Mouse (Mus musculus): Measurements from ENCODE around the gene Mapkap1. TPM values are rescaled to one million over a fixed set of nuclear protein-coding genes. Genes with fewer than 3 reads are reported as not detected.
"Not testable (repeated sequence)": the region's sequence is repeated elsewhere in the genome, so short reads cannot be mapped to it uniquely, and the experiment has no call there.

Gene Mapkap1
- polyA plus RNA-seq, 1 experiment from 2014 or later = 62.1 TPM

DNA sequence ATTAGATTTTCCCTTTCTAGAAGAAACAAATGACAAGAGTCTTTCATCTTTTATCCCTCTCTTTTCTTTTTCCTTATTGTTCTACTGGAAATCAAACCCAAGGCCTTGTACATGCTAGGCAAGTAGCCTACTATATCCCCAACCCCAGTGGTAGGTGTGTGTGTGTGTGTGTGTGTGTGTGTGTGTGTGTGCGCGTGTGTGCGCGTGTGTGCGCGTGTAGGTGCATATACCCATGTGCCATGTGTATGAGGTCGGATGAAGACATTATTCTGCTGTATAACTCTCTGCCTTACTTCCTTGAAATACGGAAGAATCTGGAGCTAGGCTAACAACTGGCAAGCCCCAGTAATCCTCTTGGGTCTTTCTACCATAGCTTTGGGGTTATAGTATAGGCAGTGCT lies 24.1 kb downstream of the Mapkap1 start:
- Histone ChIP-seq H3K4me2 (replicated peaks; ENCODE audit: low read depth, low read length) (no peak overlapping the region), H3K36me3 (ENCODE audit: insufficient read depth, low read length) (no peaks in the 10 kb centered on the region), H3K9ac (replicated peaks; ENCODE audit: low read depth) (no peak overlapping the region), H3K27me3 (replicated peaks; ENCODE audit: insufficient read depth, low read length) (no peaks in the 10 kb centered on the region), H3K9me3 (ENCODE audit: low read length) (no peaks in the 10 kb centered on the region), H3K27ac (ENCODE audit: low read length) (no peak overlapping the region), H3K4me1 (ENCODE audit: insufficient read depth, low read depth, low read length) (no peaks in the 10 kb centered on the region), H3K4me3 (ENCODE audit: low read depth, low read length) (no peak overlapping the region)
- ATAC-seq (no peak), DNase-seq (ENCODE audit: low spot score) (no peak)
- TF ChIP-seq CTCF (IDR thresholded peaks at IDR 0.05) (no peak), EP300 (IDR thresholded peaks at IDR 0.05) (no peak)
- 92% methylated on average over 8 of the region's 8 CpGs for WGBS

DNA sequence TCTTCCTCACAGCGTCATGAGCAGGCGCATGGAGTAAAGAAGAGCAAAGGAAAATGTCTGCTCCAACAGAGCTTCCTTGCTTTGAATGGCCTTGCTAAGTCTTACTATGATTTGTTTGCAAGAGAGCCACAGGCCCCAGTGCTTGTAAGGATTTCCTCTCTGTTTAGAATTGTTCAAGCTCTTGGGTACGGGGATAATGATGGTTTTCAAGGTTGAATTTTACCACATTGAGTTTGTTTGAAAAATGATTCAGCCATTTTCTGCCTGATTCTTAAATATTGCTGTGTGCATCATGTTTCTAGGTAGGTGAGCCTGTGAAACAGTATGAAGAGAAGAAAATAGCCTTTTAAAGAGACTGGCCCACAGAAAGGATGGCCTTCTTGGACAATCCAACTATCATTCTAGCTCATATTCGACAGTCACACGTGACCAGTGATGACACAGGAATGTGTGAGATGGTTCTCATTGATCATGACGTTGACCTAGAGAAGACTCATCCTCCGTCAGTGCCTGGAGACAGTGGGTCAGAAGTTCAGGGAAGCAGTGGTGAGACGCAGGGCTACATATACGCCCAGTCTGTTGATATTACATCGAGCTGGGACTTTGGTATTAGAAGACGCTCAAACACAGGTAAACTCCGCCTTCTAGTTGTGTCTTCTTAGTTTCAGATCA lies 25.3 kb downstream of the Mapkap1 start:
- no peak overlapping the region for H3K27ac ChIP-seq (ENCODE audit: low read length)
- H3K9ac ChIP-seq (replicated peaks; ENCODE audit: low read depth) = no peak overlapping the region
- no peak overlapping the region for H3K4me2 ChIP-seq (replicated peaks; ENCODE audit: low read depth, low read length)
- H3K4me3 ChIP-seq (ENCODE audit: low read depth, low read length) = no peak overlapping the region
- H3K9me3 ChIP-seq (ENCODE audit: low read length) = no peaks in the 10 kb centered on the region
- H3K27me3 ChIP-seq (replicated peaks; ENCODE audit: insufficient read depth, low read length) = no peaks in the 10 kb centered on the region
- TF ChIP-seq EP300 (IDR thresholded peaks at IDR 0.05) = no peak
- no peak for DNase-seq (ENCODE audit: low spot score)
- H3K36me3 ChIP-seq (ENCODE audit: insufficient read depth, low read length) = 0 out of 2 replicates have a peak, but pooled peaks cover under 1% of the 10 kb centered on the region
- no peak for ATAC-seq
- WGBS = 83% methylated on average over 12 of the region's 12 CpGs
- H3K4me1 ChIP-seq (ENCODE audit: insufficient read depth, low read depth, low read length) = no peaks in the 10 kb centered on the region

DNA sequence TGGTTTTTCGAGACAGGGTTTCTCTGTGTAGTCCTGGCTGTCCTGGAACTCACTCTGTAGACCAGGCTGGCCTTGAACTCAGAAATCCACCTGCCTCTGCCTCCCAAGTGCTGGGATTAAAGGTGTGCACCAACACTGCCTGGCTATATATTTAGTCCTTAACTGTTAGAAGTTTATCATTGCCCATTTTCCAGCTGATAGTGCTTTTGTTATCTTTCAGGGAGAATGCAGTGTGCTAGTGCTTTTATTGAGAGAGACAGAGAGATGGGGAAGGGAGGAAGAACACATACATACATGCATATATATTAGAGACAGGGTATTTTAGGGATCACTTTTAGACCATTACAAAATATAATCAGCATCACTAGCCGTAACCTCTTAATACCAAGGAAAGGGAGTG lies 26.3 kb downstream of the Mapkap1 start:
- H3K4me3 ChIP-seq (ENCODE audit: low read depth, low read length); H3K9me3 ChIP-seq (ENCODE audit: low read length); H3K4me2 ChIP-seq (replicated peaks; ENCODE audit: low read depth, low read length); H3K36me3 ChIP-seq (ENCODE audit: insufficient read depth, low read length); H3K27ac ChIP-seq (ENCODE audit: low read length); ATAC-seq; H3K4me1 ChIP-seq (ENCODE audit: insufficient read depth, low read depth, low read length); DNase-seq (ENCODE audit: low spot score); H3K9ac ChIP-seq (replicated peaks; ENCODE audit: low read depth); H3K27me3 ChIP-seq (replicated peaks; ENCODE audit: insufficient read depth, low read length): not testable (repeated sequence)
- WGBS = 100% methylated on average over 1 of the region's 2 CpGs

DNA sequence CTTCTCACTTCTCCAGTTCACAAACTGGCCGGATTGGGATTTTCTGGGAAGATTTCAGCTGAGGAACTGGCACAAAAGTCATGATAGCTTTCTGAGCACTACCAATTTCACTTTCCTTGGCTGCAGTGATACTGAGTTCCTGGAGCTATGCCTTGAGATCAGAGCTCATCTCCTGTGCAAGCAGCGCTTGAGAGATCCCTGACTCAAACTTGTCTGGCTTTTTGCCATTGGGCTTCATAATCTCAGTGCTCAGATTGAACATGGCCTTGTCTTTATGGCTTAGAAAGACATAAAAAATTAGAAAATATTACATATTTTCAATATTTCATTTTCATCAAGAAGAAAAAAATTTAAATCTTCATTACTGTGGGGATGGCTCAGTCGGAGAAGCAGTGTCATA lies 29.8 kb downstream of the Mapkap1 start:
- TF ChIP-seq EP300 (IDR thresholded peaks at IDR 0.05) (no peak), CTCF (IDR thresholded peaks at IDR 0.05) (no peak)
- ATAC-seq = no peak
- H3K9me3 ChIP-seq (ENCODE audit: low read length) = no peaks in the 10 kb centered on the region
- H3K4me2 ChIP-seq (replicated peaks; ENCODE audit: low read depth, low read length) = no peak overlapping the region
- no peak overlapping the region for H3K4me3 ChIP-seq (ENCODE audit: low read depth, low read length)
- H3K9ac ChIP-seq (replicated peaks; ENCODE audit: low read depth) = no peak overlapping the region
- no peak overlapping the region for H3K27ac ChIP-seq (ENCODE audit: low read length)
- 0 out of 2 replicates have a peak, but pooled peaks cover 7% of the 10 kb centered on the region for H3K36me3 ChIP-seq (ENCODE audit: insufficient read depth, low read length)
- H3K27me3 ChIP-seq (replicated peaks; ENCODE audit: insufficient read depth, low read length) = no peaks in the 10 kb centered on the region
- no peak for DNase-seq (ENCODE audit: low spot score)
- no peaks in the 10 kb centered on the region for H3K4me1 ChIP-seq (ENCODE audit: insufficient read depth, low read depth, low read length)
- 83% methylated on average over 3 of the region's 3 CpGs for WGBS

DNA sequence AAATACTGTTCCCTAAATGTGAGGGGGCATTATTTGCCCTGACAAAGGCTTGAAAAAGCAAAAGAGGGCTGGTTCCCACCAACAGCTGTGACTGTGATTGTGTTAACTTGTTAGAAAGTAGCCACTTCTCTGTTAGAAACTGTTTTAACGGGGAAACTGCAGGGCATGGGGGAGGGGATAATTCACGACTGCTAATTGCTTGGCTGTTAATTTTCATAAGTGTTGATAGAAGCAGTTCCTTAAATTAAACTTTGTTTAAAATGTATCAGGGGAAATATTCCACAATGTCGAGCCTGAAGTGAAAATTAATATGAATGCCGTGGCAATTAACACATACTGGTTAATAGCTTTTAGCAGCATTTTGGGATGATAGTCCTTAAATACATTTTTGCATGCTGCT lies 42.2 kb downstream of the Mapkap1 start:
- Histone ChIP-seq H3K9me3 (ENCODE audit: low read length) (no peaks in the 10 kb centered on the region), H3K36me3 (ENCODE audit: insufficient read depth, low read length) (no peaks in the 10 kb centered on the region; the same call in 1 of the 2 replicates), H3K9ac (replicated peaks; ENCODE audit: low read depth) (no peak overlapping the region), H3K27ac (ENCODE audit: low read length) (no peak overlapping the region), H3K27me3 (replicated peaks; ENCODE audit: insufficient read depth, low read length) (no peaks in the 10 kb centered on the region), H3K4me1 (ENCODE audit: insufficient read depth, low read depth, low read length) (no peaks in the 10 kb centered on the region), H3K4me3 (ENCODE audit: low read depth, low read length) (no peak overlapping the region), H3K4me2 (replicated peaks; ENCODE audit: low read depth, low read length) (no peak overlapping the region)
- DNase-seq (ENCODE audit: low spot score) (no peak), ATAC-seq (no peak)
- 82% methylated on average over 4 of the region's 4 CpGs for WGBS
- TF ChIP-seq EP300 (IDR thresholded peaks at IDR 0.05) (no peak), CTCF (IDR thresholded peaks at IDR 0.05) (no peak)

DNA sequence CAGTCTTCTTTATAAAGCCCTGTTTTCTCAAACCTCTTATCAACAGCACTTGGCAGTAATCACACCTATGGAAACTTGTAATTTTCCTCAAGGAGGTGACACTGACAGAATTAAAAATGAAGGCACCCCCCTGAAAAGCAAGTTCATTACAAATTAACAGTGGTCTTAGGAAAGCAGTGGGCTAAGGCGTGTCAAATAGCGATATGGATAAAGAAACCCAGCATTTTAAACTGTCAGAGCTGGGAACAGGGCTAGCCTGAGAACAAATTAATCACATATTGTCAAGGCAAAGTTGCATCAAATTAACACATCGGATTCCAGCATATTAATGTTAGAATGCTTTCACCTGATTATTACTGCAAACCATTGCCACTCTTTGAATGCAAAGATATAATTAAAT lies 55.9 kb downstream of the Mapkap1 start:
- H3K4me1 ChIP-seq (ENCODE audit: insufficient read depth, low read depth, low read length) = no peaks in the 10 kb centered on the region; the same call in 1 of the 2 replicates
- TF ChIP-seq CTCF (IDR thresholded peaks at IDR 0.05) = no peak
- TF ChIP-seq EP300 (IDR thresholded peaks at IDR 0.05) = no peak
- WGBS = 81% methylated on average over 3 of the region's 3 CpGs
- no peaks in the 10 kb centered on the region for H3K36me3 ChIP-seq (ENCODE audit: insufficient read depth, low read length)
- H3K9ac ChIP-seq (replicated peaks; ENCODE audit: low read depth) = no peak overlapping the region
- no peaks in the 10 kb centered on the region for H3K27me3 ChIP-seq (replicated peaks; ENCODE audit: insufficient read depth, low read length)
- no peak overlapping the region for H3K27ac ChIP-seq (ENCODE audit: low read length)
- no peak for DNase-seq (ENCODE audit: low spot score)
- no peak overlapping the region for H3K4me3 ChIP-seq (ENCODE audit: low read depth, low read length)
- H3K4me2 ChIP-seq (replicated peaks; ENCODE audit: low read depth, low read length) = no peak overlapping the region
- H3K9me3 ChIP-seq (ENCODE audit: low read length) = no peaks in the 10 kb centered on the region
- ATAC-seq = no peak

Measured in lung, postnatal 0 days (tissue).